Mouse (Mus musculus): Measurements from ENCODE around the gene Tspo.

Gene Tspo

DNA sequence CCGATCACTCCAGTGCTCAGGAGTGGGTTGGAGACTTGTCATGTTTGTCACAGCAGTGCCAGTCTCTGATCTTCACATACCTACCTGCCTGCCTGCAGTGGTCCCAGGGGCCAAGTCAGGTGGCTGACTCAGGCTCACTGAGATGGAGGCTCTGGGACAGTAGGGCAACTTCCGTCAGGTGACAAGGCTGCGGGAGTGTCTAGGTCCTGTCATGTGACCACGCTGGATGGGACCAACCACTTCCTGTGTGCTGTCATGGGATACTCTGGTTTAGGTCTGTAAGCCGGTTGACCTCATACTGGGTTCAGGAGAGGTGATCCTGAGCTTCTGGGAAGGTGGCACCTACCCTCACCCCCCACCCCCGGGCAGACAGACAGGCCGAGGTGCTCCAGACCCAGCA, 17.4 kb upstream of the Tspo start:
- no peak for DNase-seq

DNA sequence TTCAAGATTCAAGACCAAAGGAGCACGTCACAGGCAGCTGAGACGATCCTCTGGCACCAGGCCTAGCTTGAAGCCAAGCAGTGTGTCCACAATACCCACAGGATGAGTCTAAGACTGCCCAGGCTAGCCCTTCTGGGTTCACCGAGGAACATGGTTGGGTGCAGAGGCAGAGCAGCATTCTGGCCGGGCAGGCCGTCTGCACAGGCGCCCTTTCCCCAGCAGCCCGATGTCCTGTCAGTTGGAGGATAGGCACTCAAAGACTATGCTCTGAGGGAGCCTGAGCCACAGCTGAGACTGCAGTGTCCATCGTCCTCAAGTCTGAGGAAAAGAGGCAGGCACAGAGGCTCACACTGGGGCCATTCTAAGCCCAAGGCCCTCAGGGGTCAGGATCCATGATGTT, 16.2 kb upstream of the Tspo start:
- DNase-seq = no peak

DNA sequence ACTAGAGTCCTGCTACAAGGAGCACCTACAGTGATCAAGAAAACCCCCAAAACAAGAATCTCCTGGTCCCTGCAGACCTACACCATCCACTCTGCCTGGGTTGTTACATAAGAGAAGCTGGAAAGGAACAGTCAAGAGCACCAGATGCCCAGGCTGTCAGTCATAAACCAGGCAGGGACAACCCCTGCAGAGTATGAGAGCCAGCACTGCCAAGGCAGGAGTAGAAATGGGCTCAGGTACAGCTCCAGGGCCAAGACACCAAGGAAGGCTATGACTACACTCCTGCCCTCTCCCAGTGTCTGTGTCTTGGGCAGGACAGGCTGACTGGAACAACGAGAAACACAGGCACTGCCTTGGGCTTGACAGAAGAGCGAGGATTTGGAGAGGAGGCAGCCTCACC, 13.3 kb upstream of the Tspo start:
- DNase-seq = no peak

DNA sequence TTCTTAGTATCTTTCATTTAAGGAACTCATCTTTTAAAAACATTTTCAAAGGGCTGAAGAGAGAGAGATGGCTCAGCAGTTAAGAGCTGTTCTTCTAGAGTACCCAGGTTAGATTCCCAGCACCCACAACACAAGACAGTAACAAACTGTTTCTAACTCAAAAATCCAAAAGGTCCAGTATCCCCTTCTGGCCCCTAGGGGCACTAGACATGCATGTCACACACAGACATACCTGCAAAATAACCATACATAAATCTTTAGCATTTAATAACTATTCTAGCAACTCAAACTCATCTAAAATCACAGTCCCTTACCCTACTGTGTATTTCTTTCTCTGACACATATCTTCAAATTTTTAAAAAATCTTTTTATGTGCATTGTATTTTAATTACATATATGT, 9.6 kb upstream of the Tspo start:
- no peak for DNase-seq

DNA sequence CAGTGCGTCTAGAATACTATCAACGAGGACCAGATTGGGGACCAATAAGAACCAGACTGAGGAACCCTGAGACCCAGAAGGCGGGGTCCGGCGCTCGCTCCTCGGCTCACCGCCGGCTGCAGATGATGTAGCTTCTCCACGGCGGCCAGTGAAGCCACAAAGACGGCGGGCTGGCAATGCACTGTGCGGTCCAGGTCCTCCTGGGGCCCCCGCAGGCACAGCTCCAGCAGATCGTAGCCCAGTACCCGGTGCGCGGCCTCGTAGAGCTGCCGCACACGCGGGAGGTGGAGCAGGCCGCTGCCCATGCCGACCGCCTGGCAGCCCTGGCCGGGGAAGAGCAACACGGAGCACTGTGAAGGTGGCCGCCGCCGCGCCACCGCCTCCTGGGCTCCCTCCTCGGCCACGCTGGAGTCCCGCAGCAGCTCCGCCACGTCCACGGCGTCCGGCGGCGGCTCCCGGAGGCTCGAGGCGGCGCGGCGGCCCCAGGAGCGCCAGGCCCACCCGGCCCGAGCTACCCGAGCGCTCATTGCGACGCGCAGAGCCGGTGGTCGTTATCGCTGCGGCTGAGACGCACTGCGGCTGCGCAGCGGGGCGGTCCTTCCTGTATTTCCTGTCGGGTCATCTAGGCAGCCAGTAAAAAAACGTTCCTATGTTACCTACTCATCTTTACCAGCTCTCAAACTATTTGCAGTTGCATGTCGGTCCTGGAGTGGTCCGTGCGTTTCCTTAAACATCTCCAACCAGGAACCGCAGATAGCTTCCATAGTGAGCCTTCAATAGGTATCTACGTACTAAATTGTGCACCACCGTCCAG, 8.0 kb upstream of the Tspo start:
- peak; percentile 87 for DNase-seq

DNA sequence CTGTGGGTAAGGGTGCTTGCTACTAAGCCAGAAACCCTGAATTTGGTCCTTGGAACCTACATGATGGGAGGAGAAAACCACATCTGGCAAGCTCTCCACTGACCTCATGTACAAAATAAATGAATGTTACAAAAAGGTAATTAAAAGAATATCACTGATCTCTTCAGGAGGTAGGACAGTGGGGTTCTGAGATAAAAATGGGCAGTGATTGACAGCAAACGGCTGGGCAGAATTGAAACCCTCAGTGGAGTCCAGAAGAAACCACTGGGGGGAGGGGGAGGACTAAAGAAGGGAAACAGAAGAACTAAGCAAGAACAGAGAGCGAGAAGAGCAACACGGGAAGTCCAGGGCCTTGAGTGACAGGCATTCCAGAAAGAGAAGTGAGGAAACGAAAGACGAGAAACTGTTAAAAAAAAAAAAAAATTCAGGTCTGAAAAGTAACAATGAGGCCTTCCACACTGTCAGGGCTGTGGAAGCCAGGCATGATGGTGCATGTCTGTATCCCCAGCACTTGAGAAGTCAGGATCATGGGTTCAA, 2.4 kb upstream of the Tspo start:
- DNase-seq = no peak

DNA sequence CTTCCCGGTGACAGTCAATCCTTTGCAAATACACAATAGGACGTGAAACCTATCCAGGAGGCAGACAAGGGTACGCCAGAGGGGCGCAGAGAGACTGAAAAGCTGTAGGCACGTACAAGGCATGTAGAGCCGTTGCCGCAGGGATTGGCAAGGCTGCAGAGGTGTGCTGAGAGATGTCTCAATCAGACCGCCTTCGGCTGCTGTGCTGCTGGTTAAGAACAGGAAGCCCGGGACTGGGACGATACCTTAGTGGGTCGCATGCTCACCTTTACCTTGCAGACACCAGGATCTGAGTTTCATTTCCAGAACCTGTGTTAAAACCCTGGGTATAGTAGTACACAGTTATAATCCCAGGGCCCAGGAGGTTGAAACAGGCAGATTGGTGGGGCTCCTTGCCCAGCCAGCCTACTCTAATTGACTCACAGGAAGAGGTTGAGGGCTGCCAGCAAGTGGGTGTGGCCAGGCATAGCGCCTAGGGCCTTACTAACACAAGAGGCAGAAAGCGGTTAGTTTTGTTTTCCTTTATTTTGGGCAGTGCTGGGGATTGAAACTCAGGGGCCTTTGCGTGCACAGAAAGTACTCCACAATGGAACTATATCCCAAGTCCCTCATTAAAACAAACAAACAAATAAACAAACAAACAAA, 644 bp upstream of the Tspo start:
- DNase-seq = peak; percentile 67

DNA sequence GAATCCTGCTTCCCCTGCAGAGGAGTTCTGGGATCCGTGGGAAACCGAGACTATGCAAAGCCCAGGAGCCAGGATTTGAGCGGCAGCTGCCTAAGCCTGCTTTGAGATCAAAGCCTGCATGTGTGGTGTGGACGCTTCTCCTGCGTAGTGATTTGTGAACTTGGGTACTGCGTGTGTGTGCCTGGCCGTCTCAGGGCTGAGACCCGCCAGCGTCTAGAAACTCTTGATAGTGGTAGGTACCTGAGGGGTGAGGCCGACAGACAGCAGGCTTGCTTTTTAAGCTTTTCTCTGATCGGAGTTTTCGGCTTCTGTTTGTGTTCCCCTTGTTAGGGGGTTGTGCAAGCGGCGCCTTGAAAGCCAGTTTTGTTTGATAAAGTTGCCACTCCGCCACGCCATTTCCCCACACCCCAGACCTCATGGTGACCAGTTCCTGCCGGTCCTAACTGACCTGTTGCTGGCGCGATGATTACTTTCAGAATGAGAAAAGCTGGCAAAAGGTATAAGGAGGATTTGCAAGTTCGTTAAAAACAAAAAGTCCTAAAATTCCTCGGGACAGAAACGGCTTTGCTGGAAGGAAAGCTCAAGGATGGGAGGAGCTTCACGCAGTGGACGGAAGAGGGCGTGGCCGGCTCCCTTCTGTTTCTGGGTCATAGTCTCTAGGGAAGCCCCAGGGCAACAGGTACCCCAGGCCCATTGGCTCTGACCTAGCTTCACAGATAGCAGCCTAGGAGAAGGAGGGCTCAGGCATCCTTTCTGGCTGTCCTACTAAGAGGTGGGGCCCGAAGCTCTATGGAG, 662 bp downstream of the Tspo start:
- DNase-seq = no peak

DNA sequence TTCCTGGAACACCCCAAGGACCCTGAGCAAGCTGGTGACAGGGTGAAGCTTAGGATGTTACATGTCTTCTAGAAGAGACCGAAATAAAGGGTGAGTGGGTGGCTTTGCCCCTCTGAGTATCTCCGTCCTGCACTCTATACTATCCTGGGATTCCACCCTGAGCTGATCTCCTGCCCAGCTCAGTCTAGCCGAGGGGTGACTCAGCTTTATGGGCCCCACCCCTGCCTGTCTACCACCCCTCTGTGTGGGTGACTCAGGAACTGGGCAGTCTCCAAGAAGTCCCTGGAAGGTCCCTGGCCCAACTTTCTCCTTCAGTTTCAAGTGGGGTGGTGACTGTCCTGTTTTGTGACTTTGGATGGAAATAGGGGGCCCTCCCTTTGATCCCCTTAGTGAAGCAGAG, 2.0 kb downstream of the Tspo start:
- DNase-seq = no peak

DNA sequence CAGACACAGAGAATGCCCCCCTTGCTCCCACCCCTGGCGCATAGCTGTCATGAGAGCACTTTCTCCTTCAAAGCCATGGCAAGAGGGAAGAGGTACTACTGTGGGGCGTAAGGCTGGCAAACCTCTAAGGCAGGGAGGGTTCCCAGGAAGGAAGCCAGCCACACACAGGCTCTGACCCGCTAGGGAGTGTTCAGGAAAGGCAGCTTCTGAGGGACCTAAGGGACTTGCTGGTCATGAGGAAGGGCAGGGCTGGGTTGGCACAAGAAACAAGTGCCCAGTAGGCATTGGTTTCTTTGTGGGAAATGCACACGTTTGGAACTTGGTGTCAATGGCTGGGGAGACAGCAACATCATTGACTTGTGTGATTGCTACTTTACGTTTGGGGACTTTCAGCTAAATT, 2.6 kb downstream of the Tspo start:
- DNase-seq = no peak

DNA sequence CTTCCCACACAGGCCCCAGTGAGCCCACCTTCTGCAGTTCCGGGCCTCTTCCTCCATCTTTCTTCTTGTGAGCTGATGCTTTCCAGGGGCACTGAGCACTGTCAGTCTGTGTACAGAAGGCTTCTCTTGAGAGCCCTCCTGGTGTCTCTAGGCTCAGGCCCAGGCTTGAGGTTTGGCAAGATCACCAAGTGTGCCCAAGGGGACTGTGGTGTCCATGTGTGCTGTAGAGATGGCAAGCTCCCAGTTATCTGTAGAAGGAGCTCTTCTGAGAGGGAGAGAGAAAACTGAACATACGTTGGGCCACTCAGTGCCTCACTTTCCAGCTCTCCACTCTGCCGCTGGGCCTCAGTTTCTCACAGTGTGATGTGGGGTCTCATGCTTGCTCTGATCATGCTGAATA, 4.3 kb downstream of the Tspo start:
- no peak for DNase-seq

DNA sequence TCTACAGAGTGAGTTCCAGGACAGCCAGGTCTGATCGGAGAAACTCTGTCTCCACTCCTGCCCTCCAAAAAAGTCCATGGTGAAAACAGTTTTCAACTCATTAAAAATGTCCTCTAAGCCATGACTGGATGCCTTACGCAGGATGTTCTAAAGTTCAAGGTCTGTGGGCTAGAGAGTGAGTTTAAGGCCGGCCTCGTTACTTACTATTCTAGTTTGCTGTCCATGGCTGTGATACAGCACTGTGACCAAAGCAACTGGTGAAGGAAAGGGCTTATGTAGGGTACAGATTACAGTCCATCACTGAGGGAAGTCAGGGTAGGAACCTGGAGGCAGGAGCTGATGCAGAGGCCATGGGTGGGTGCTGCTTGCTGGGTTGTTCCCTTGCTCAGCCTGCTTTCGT, 5.2 kb downstream of the Tspo start:
- DNase-seq = no peak

DNA sequence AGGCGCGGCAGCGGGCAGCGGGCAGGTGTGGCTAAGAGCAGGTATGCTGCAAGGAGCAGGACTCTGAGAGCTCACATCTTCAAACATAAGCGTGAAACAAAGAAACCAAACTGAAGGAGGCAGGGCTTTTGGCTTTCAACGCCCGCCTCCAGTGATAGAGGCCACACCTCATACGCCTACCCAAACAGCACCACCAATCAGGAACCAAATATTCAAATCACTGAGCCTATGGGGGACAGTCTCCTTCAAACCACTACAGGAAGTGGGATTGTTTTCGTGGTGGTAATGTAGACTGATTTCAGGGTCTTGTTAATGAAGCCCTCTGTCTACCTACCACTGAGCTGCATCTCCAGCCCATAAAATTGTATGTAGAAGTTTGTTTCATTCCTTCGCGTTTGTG, 6.3 kb downstream of the Tspo start:
- no peak for DNase-seq

DNA sequence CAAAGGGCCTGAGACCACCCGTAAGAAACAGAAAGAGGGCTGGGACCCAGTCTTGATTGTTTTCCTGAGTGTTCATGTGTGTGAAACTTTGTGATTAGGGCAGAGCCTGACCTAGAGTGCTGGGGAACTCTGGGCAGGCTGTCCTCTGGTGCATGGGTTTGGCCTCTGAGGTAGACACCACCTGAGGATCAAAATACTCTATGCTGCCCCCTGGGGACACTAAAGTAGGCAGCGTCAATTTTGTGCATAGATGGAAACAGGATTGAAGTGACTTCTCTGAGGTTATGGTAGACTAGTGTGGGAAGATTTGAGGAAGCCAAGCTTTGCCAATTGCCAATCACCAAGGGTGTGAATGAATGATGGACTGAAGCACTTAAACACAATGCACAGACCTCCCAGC, 7.2 kb downstream of the Tspo start:
- no peak for DNase-seq

DNA sequence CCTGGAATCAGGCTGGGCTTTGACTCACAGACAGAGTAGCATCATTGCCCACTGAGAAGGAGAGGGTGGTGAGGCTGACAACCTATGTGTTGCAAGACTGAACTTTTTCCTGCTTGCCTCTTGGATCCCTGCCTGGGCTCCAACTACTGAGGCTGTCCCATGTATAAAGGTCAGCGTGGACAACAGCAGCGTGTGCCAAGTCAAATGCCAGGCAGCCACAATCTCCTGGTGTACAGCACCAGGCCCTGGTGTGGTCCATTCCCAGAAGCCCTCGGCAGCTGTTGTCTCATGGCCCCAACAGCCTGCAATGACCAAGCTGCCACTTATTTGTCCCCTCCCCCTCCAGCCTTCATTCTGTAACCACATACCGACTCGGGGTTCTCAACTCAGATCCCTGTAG, 8.2 kb downstream of the Tspo start:
- no peak for DNase-seq

DNA sequence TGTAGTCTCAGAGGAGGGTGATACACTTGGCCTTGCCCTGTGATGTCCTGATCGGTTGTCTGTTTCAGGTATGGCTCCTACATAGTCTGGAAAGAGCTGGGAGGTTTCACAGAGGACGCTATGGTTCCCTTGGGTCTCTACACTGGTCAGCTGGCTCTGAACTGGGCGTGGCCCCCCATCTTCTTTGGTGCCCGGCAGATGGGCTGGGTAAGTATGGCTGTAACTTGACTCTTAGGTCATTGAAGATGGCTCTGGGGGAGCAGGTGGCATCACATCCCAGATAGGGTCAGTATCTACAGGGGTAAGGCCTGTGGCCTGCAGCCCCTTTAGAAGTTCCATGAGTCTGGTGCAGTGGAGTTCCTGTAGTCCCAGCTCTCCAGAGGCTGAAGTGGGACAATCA, 8.7 kb downstream of the Tspo start:
- DNase-seq = no peak

DNA sequence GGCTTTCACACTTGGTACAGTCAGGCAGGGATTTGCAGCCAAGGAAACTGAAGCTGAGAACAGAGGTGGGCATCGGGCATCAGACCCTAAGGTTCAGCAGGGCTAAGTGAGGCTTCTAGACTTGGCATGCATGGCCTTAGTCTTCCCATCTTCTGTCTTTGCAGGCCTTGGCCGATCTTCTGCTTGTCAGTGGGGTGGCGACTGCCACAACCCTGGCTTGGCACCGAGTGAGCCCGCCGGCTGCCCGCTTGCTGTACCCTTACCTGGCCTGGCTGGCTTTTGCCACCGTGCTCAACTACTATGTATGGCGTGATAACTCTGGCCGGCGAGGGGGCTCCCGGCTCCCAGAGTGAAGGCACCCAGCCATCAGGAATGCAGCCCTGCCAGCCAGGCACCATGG, 10.2 kb downstream of the Tspo start:
- no peak for DNase-seq

DNA sequence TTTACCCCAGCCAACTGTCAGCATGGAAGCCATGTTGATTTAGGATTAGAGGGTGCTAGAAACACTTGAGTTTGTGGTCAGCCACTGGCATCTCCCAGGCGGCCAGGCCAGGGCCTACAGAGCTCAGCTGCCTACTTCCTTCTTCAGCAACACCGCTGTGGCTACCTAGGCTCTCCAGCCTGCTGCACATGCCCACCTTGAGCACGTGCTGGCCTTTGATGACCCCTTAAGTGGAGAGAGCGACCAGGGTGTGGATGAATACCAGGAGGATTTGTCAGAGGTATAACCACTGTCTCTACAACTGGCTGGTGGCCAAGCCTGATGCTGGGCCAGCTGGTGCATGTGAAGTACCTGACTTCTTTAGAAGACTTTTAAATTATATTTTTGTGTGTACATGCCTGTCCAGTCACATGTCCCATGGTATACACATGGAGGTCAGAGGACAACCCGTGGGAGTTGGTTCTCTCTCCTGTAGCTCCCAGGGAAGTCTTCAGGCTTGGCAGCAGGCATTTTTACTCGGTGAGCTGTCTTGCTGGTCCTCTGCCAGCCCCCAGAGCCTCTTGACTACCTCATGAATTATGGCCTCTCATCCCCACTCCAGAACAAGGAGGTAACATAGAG, 11.4 kb downstream of the Tspo start:
- no peak for DNase-seq

DNA sequence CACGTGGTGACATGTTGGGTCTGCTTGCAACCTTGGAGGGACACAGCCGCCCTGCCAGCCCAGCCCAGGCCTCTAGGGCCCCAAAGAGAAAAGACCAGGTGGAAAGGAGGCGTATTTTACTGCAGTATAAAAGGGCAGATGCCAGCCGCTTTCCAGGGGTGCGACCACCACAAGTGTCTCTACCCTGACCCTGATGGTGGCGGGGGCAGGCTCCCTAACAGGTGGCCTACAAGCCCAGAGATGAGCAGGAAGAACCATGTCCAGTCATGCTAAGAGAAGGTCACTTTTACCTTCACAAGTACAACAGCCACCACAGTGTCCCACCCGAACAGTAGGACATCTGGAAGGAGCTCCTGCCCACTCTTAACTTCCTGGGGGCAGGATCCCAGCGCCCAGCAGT, 12.2 kb downstream of the Tspo start:
- no peak for DNase-seq

DNA sequence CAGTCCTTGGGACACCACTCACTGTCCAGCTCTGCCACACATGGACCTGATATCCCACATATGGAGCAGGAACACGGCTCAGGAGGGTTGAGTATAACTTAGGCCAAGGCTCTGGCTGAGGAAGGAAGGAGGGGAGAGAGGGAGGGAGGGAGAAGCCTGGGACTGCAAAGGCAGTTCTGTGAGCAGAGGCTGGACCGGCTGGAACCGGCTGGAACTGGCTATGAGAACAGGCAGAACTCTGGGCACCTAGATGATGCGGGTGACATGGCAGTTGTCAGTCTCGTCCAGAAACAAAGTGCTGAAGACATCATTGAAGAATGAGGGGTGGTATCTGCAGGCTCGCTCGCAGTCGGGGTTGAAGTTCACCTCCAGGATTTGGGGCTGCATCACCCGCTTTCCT, 13.3 kb downstream of the Tspo start:
- DNase-seq = no peak

DNA sequence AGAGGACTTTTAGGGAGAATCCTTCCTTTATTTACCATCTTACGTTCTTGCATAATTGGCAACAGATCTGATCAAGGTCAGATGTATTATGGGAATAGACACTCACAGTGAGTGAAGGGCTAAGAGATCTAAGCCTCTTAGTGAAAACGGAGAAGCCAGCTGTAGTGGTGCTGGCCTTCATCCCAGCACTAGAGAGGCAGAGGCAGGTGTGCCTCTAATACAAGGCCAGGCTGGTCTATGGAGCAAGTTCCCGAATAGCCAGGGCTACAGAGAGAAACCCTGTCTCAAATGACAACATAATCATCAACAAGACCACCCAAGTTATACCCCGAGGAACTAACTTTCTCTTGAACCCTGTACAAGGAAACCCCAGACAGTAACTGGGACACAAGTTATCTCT, 19.5 kb downstream of the Tspo start:
- no peak for DNase-seq

DNA sequence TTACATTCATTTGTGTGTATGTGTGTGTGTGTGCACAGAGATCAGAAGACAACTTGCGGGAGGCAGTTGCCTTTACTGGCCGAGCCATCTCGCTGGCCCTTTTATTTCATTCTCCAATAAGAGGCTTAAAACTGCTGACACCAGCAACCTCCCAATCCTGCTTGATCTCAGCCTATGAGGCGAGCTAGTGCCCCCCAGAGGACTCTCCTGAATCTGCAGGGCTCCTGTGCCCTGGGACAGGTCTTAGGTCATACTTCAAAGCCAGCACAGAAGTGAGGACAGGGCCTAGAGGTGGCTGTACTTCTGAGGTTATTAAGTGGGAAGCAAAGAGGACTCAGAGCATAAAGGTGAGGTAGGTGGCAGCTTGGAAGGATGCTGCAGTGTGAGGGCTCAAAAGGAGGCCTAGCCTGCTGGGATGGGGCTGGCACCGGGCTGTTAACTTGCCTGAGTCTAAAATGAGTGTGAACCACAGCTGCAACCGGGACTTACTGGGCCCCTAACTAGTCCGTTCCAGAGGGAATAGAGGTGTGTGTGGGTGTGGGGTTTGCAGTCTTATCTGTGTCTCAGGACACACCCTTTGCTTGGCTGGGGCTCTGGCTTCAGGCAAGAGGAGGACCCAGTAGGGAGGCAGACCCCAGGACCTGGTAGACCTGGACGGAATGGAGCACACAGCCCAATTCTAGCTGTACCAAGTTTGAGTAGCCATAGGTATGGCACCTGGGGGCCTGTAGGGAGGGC, 20.2 kb downstream of the Tspo start:
- DNase-seq = no peak

Measured in right cerebral cortex, adult 18-20 months (tissue).